Mouse (Mus musculus): ENCODE data around the gene Eif5a. TPM values are rescaled to one million over a fixed set of nuclear protein-coding genes. Genes with fewer than 3 reads are reported as not detected.
A peak's percentile ranks its signal among the peaks of the same experiment; 100 is the strongest.
"Not testable (repeated sequence)": the region's sequence is repeated elsewhere in the genome, so short reads cannot be mapped to it uniquely, and the experiment has no call there.

The Eif5a gene
- polyA plus RNA-seq, 1 experiment from 2014 or later: 1,081 TPM

DNA sequence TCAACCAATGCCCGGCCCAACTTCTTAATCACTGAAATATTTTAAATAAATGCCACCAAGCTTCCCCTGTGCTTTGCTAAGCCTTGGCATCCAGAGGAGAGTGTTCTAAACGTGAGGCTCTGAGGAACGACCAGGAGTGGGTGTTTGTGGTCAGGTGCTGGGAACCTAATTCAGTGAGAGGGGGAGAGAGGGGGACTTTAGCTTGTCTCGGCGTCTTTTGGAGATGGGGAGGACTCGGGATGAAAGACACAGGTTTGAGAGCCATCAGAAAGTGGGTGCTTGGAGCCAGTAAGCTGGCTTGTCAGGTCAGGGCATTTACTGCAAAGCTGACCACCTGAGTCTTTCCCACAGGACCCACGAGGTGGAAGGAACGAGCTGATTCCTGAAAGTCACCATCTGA, 10.0 kb upstream of the Eif5a start:
- no peaks in the 10 kb centered on the region for H3K36me3 ChIP-seq (ENCODE audit: control insufficient read depth, insufficient read depth, low read length)
- H3K9ac ChIP-seq (ENCODE audit: low read length): no peak overlapping the region
- no peaks in the 10 kb centered on the region for H3K9me3 ChIP-seq (ENCODE audit: control insufficient read depth, low read length)
- H3K27ac ChIP-seq (replicated peaks in 1 of 2; ENCODE audit: control insufficient read depth in 1 of 2, insufficient read depth in 1 of 2, low read depth in 2 of 2, low read length in 2 of 2): no peak overlapping the region
- WGBS: 56% methylated on average over 8 of the region's 8 CpGs
- peaks cover 2% of the 10 kb centered on the region; the same call in 1 of the 2 replicates for H3K27me3 ChIP-seq (ENCODE audit: control insufficient read depth, insufficient read depth, low read length)
- peaks cover 8 to 12% of the 10 kb centered on the region in 2 experiments for H3K4me1 ChIP-seq (ENCODE audit: control insufficient read depth in 2 of 2, insufficient read depth in 2 of 2, low read length in 2 of 2)
- no peak overlapping the region for H3K4me3 ChIP-seq (ENCODE audit: control insufficient read depth in 1 of 2, insufficient read depth in 1 of 2, low read depth in 1 of 2, low read length in 2 of 2)
- ATAC-seq (ENCODE audit: insufficient number of reproducible peaks, insufficient read depth, low FRiP score, low read depth): no peak
- no peak overlapping the region for H3K4me2 ChIP-seq (ENCODE audit: low read length)

DNA sequence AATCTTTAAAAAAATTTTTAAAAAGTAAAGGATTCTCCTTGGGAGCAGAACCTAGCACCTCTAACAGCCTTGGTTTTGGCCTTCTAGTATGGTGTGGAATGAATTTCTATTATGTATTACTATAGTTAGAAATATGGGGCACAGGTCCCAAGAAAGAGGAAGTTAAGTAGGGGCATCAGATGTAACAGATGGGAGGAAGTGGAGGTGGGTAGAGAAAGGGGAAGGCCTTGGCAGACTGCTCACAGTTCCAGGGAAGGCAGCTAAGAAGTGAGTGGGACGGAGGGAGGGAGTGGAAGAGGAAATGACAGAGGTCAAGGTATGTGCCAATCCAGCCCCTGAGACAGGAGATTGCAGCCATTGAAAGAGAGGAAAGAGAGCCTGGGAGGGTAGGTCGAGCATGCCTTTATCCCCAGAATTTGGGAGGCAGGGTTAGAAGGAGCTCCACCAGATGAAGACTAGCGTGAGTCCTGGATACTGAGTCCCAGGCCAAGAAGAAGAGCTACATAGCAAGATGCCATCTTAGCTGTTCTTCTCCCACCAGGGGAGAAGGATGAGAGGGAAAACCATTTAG, 9.3 kb upstream of the Eif5a start:
- H3K4me2 ChIP-seq (ENCODE audit: low read length): no peak overlapping the region
- ATAC-seq (ENCODE audit: insufficient number of reproducible peaks, insufficient read depth, low FRiP score, low read depth): no peak
- H3K27me3 ChIP-seq (ENCODE audit: control insufficient read depth, insufficient read depth, low read length): no peaks in the 10 kb centered on the region
- no peak overlapping the region for H3K9ac ChIP-seq (ENCODE audit: low read length)
- no peaks in the 10 kb centered on the region for H3K9me3 ChIP-seq (ENCODE audit: control insufficient read depth, low read length)
- H3K4me3 ChIP-seq (ENCODE audit: control insufficient read depth in 1 of 2, insufficient read depth in 1 of 2, low read depth in 1 of 2, low read length in 2 of 2): no peak overlapping the region
- peaks cover 2 to 4% of the 10 kb centered on the region in 2 experiments; a peak in 3 of 4 replicates for H3K4me1 ChIP-seq (ENCODE audit: control insufficient read depth in 2 of 2, insufficient read depth in 2 of 2, low read length in 2 of 2)
- no peak overlapping the region for H3K27ac ChIP-seq (replicated peaks in 1 of 2; ENCODE audit: control insufficient read depth in 1 of 2, insufficient read depth in 1 of 2, low read depth in 2 of 2, low read length in 2 of 2)
- no peaks in the 10 kb centered on the region for H3K36me3 ChIP-seq (ENCODE audit: control insufficient read depth, insufficient read depth, low read length)
- 55% methylated on average over 3 of the region's 3 CpGs for WGBS

DNA sequence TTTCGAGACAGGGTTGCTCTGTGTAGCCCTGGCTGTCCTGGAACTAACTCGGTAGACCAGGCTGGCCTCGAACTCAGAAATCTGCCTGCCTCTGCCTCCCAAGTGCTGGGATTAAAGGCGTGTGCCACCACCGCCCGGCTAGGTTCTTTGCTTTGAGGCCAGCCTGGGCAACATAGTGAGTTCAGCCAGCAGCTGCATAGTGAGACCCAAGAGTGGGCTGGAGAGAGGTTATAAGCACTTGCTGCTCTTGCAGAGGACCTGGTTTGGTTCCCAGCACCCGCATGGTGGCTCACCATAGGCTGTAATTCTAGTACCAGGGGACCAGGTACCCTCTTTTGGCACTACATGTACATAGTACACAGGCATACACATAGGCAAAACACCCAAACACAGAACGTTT, 8.4 kb upstream of the Eif5a start:
- ATAC-seq (ENCODE audit: insufficient number of reproducible peaks, insufficient read depth, low FRiP score, low read depth); H3K36me3 ChIP-seq (ENCODE audit: control insufficient read depth, insufficient read depth, low read length); H3K4me3 ChIP-seq (ENCODE audit: control insufficient read depth in 1 of 2, insufficient read depth in 1 of 2, low read depth in 1 of 2, low read length in 2 of 2); H3K4me1 ChIP-seq (ENCODE audit: control insufficient read depth in 2 of 2, insufficient read depth in 2 of 2, low read length in 2 of 2); H3K9me3 ChIP-seq (ENCODE audit: control insufficient read depth, low read length); H3K27ac ChIP-seq (replicated peaks in 1 of 2; ENCODE audit: control insufficient read depth in 1 of 2, insufficient read depth in 1 of 2, low read depth in 2 of 2, low read length in 2 of 2); H3K4me2 ChIP-seq (ENCODE audit: low read length); H3K27me3 ChIP-seq (ENCODE audit: control insufficient read depth, insufficient read depth, low read length); H3K9ac ChIP-seq (ENCODE audit: low read length): not testable (repeated sequence)
- 81% methylated on average over 8 of the region's 8 CpGs for WGBS

DNA sequence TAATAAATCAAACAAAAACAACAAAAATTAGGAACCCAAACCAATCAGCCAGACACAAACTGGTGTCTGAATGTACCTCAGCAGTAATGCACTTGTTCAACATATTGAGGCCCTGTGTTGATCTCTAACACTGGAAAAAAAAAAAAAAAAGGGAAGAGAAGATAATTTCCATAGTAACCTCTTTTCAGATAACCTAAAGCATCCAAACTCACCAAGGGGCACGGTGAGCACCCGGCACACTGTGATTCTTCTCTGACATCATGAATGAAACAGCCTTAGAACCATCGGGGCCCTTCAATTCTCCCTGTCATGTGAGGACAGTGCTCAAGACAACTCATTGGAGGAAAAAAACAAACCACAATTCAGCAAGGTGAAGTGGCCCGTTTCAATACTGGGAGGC, 8.0 kb upstream of the Eif5a start:
- Histone ChIP-seq H3K4me3 (ENCODE audit: control insufficient read depth in 1 of 2, insufficient read depth in 1 of 2, low read depth in 1 of 2, low read length in 2 of 2) (no peak overlapping the region), H3K4me1 (ENCODE audit: control insufficient read depth in 2 of 2, insufficient read depth in 2 of 2, low read length in 2 of 2) (no peaks in the 10 kb centered on the region), H3K9ac (ENCODE audit: low read length) (no peak overlapping the region), H3K9me3 (ENCODE audit: control insufficient read depth, low read length) (no peaks in the 10 kb centered on the region), H3K27ac (replicated peaks in 1 of 2; ENCODE audit: control insufficient read depth in 1 of 2, insufficient read depth in 1 of 2, low read depth in 2 of 2, low read length in 2 of 2) (no peak overlapping the region), H3K27me3 (ENCODE audit: control insufficient read depth, insufficient read depth, low read length) (no peaks in the 10 kb centered on the region), H3K36me3 (ENCODE audit: control insufficient read depth, insufficient read depth, low read length) (no peaks in the 10 kb centered on the region), H3K4me2 (ENCODE audit: low read length) (no peak overlapping the region)
- no peak for ATAC-seq (ENCODE audit: insufficient number of reproducible peaks, insufficient read depth, low FRiP score, low read depth)
- WGBS: 25% methylated on average over 4 of the region's 4 CpGs

DNA sequence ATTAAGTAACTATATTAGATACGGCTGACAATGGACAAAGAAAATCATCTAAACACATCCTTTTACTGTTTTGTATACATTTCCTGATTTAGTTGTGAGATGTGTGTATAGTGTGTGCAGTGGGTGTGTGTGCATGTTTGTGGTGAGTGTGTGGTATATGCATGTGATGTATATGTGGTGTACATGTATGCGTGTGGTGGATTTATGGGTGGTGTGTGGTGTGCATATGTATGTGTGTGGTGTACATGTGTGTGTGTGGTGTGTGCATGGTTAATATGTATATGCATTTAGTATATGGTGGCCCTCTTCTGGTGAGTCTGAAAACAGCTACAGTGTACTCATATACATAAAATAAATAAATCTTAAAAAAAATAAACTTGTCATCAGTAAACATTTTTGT, 5.7 kb upstream of the Eif5a start:
- H3K27me3 ChIP-seq (ENCODE audit: control insufficient read depth, insufficient read depth, low read length): no peaks in the 10 kb centered on the region
- no peak overlapping the region for H3K9ac ChIP-seq (ENCODE audit: low read length)
- no peak for ATAC-seq (ENCODE audit: insufficient number of reproducible peaks, insufficient read depth, low FRiP score, low read depth)
- H3K36me3 ChIP-seq (ENCODE audit: control insufficient read depth, insufficient read depth, low read length): no peaks in the 10 kb centered on the region
- no peaks in the 10 kb centered on the region for H3K9me3 ChIP-seq (ENCODE audit: control insufficient read depth, low read length)
- no peak overlapping the region for H3K27ac ChIP-seq (replicated peaks in 1 of 2; ENCODE audit: control insufficient read depth in 1 of 2, insufficient read depth in 1 of 2, low read depth in 2 of 2, low read length in 2 of 2)
- 92% methylated on average over 2 of the region's 2 CpGs for WGBS
- H3K4me3 ChIP-seq (ENCODE audit: control insufficient read depth in 1 of 2, insufficient read depth in 1 of 2, low read depth in 1 of 2, low read length in 2 of 2): no peak overlapping the region
- peaks cover 0 to 3% of the 10 kb centered on the region in 2 experiments; a peak in 1 of 4 replicates for H3K4me1 ChIP-seq (ENCODE audit: control insufficient read depth in 2 of 2, insufficient read depth in 2 of 2, low read length in 2 of 2)
- H3K4me2 ChIP-seq (ENCODE audit: low read length): no peak overlapping the region

DNA sequence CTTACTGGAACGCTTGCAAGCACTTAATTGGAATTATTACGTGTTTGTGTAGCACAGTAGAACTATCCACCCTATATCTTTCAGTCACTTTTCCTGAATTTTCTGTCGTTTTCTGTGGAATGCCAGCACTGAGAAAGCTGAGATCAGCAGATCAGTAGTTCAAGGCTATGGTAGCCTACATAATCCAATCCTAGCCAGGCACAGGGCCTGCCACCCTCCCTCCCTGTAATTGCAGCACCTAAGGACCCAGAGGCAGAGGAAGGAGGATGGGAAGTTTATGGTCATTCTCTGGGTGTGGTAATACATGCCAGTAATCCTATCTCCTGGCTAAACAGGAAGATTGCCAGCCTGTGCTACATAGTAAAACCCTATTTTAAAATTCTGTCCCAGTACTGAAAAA, 1.0 kb upstream of the Eif5a start:
- no peak overlapping the region for H3K27ac ChIP-seq (replicated peaks in 1 of 2; ENCODE audit: control insufficient read depth in 1 of 2, insufficient read depth in 1 of 2, low read depth in 2 of 2, low read length in 2 of 2)
- 64% methylated on average over 3 of the region's 3 CpGs for WGBS

DNA sequence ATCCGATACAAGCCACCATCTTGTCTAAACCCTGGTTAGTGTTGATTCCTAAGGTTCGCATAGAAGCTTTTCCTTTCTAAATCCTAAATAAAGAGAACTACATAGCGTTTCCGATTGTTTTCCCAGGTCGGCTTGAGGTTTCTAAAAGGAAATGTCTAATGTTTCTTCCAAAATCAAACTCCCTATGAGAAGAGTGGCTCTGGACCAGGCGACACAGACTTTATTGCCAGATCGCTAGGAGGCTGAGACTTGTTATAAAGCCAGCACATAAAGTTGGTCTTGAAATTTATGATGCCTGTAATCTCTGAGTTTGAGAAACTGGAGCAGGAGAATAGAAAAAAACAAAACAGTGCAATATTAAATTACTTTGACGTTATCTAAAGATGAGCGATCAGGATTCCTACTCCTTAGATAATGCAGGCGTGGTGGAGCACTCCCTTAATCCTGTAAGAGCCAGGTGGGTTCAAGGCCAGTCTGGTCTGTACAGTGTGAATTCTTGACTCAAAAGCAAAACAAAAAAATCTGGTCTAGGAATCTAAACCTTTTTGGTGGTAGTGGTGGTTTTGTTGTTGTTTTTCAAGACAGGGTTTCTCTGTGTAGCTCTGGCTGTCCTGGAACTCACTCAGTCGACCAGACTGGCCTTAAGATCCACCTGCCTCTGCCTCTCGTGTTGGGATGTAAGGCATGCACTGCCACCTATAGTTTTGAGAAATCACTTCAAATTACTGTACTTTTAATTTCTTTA, 426 bp upstream of the Eif5a start:
- 3% methylated on average over 12 of the region's 12 CpGs for WGBS
- Histone ChIP-seq H3K27me3 (ENCODE audit: control insufficient read depth, insufficient read depth, low read length) (no peaks in the 10 kb centered on the region), H3K4me3 (ENCODE audit: control insufficient read depth in 1 of 2, insufficient read depth in 1 of 2, low read depth in 1 of 2, low read length in 2 of 2) (peak overlapping the region; percentile 56 to 85), H3K9me3 (ENCODE audit: control insufficient read depth, low read length) (no peaks in the 10 kb centered on the region), H3K36me3 (ENCODE audit: control insufficient read depth, insufficient read depth, low read length) (peaks cover 22% of the 10 kb centered on the region), H3K4me2 (ENCODE audit: low read length) (peak overlapping the region; percentile 76), H3K9ac (ENCODE audit: low read length) (peak overlapping the region; percentile 80), H3K27ac (replicated peaks in 1 of 2; ENCODE audit: control insufficient read depth in 1 of 2, insufficient read depth in 1 of 2, low read depth in 2 of 2, low read length in 2 of 2) (peak overlapping the region; percentile 98 to 100), H3K4me1 (ENCODE audit: control insufficient read depth in 2 of 2, insufficient read depth in 2 of 2, low read length in 2 of 2) (peaks cover 5 to 16% of the 10 kb centered on the region in 2 experiments)
- no peak for ATAC-seq (ENCODE audit: insufficient number of reproducible peaks, insufficient read depth, low FRiP score, low read depth)

More for the DNA sequence above, 1.0 kb upstream of the Eif5a start:
- H3K4me2 ChIP-seq (ENCODE audit: low read length): peak overlapping the region; percentile 76
- peaks cover 5 to 16% of the 10 kb centered on the region in 2 experiments for H3K4me1 ChIP-seq (ENCODE audit: control insufficient read depth in 2 of 2, insufficient read depth in 2 of 2, low read length in 2 of 2)
- no peak overlapping the region for H3K9ac ChIP-seq (ENCODE audit: low read length)
- H3K9me3 ChIP-seq (ENCODE audit: control insufficient read depth, low read length): no peaks in the 10 kb centered on the region
- peaks cover 16% of the 10 kb centered on the region for H3K36me3 ChIP-seq (ENCODE audit: control insufficient read depth, insufficient read depth, low read length)
- no peak for ATAC-seq (ENCODE audit: insufficient number of reproducible peaks, insufficient read depth, low FRiP score, low read depth)
- no peak overlapping the region for H3K4me3 ChIP-seq (ENCODE audit: control insufficient read depth in 1 of 2, insufficient read depth in 1 of 2, low read depth in 1 of 2, low read length in 2 of 2)
- no peaks in the 10 kb centered on the region for H3K27me3 ChIP-seq (ENCODE audit: control insufficient read depth, insufficient read depth, low read length)
